Mouse (Mus musculus) lung, postnatal 0 days (tissue): ENCODE measurements around the gene Hoxd13. TPM values are rescaled to one million over a fixed set of nuclear protein-coding genes. Genes with fewer than 3 reads are reported as not detected.
A peak's percentile ranks its signal among the peaks of the same experiment; 100 is the strongest.

Source experiments
- ATAC-seq: fragments of 200-750 bp; cut with Nextera tagmentation; 2 replicates; pipeline ENCODE4 v1.8.0; 2017; ENCODE audit warnings: moderate library complexity
- DNase-seq: peaks from one replicate; pipeline ENCODE4 v3.0.0-alpha.2; 2016; ENCODE audit warnings: low spot score
- H3K27ac ChIP-seq: fragments of 300-500 bp; sonication (generic); 2 replicates; pipeline ENCODE4 v1.5.1; 2014; ENCODE audit warnings: antibody characterized with exemption, mild to moderate bottlenecking, low read length, mixed read lengths
- H3K27me3 ChIP-seq: fragments of 300-500 bp; sonication (generic); replicated peaks from 2 replicates; pipeline ENCODE4 v1.6.1; 2014; ENCODE audit warnings: low read length, mixed read lengths; ENCODE audit not compliant: insufficient read depth
- H3K36me3 ChIP-seq: fragments of 300-500 bp; sonication (generic); 2 replicates; pipeline ENCODE4 v1.6.1; 2014; ENCODE audit warnings: low read length, mixed read lengths; ENCODE audit not compliant: insufficient read depth
- H3K4me1 ChIP-seq: fragments of 300-500 bp; sonication (generic); 2 replicates; pipeline ENCODE4 v1.6.1; 2014; ENCODE audit warnings: antibody characterized with exemption, low read depth, low read length, mixed read lengths; ENCODE audit not compliant: insufficient read depth
- H3K4me2 ChIP-seq: fragments of 300-500 bp; sonication (generic); replicated peaks from 2 replicates; pipeline ENCODE4 v1.6.1; 2014; ENCODE audit warnings: low read depth, mild to moderate bottlenecking, low read length, moderate library complexity, mixed read lengths
- H3K4me3 ChIP-seq: fragments of 300-500 bp; sonication (generic); 2 replicates; pipeline ENCODE4 v1.5.1; 2014; ENCODE audit warnings: low read depth, low read length
- H3K9ac ChIP-seq: fragments of 300-500 bp; sonication (generic); replicated peaks from 2 replicates; pipeline ENCODE4 v1.6.1; 2014; ENCODE audit warnings: low read depth, mild to moderate bottlenecking
- H3K9me3 ChIP-seq: fragments of 300-500 bp; sonication (generic); 2 replicates; pipeline ENCODE4 v1.6.1; 2016; ENCODE audit warnings: low read length, mixed read lengths
- CTCF ChIP-seq: IDR thresholded peaks from 2 replicates; pipeline ENCODE4 v1.5.1; 2016; ENCODE audit warnings: antibody characterized with exemption, mild to moderate bottlenecking
- EP300 ChIP-seq: IDR thresholded peaks from 2 replicates; pipeline ENCODE4 v1.6.1; 2016; ENCODE audit warnings: antibody characterized with exemption, mild to moderate bottlenecking, control low read depth
- WGBS: fragments of 180-500 bp; shearing (Covaris S2); extraction: QIAGEN DNeasy Blood & Tissue Kit; methylation state at CpG from one replicate; pipeline ENCODE4 v1.1.7; 2014; 5-methylcytosine and 5-hydroxymethylcytosine counted together
- polyA plus RNA-seq: library from polyadenylated mRNA; unstranded; fragments of >200 nt; fragmentation: Nextera tagmentation; extraction: Ambion mirVana; gene quantifications from 2 replicates; pipeline ENCODE4 v1.2.1, GENCODE M21; 2015

The Hoxd13 gene
- polyA plus RNA-seq: not detected in 2 replicates

DNA sequence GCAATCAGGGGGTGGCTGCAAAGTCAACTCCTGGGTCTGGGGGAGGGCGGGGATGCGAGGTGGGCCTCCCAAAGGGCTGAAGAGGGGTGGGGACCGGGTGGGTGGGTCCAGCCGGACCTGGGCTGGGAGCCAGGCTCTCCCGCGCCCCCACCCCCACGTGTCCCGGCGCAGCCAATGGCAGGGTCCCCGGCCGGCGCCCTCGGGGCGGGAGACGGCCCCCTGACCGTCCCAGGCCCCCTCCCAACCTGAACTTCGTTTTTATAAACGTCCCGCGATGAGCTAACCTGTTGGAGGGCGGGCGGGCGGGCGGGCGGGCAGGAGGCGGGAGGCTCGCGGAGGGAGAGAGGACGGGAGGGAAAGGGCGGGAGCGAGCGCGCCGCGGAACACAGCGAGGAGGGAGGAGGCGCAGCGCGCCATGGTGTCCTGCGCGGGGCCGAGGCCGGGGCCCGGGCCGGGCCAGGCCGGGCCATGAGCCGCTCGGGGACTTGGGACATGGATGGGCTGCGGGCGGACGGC, at the start of gene Hoxd13:
Hoxd13 (plus strand) TSS at position 469 of the 516 bp plus-strand sequence.
- Histone ChIP-seq H3K36me3 (no peaks in the 10 kb centered on the region), H3K9ac (no peak within 1 kb of the TSS), H3K27ac (no peak within 1 kb of the TSS), H3K27me3 (peaks cover 88% of the 10 kb centered on the region), H3K4me2 (peak within 1 kb of the TSS; percentile 73), H3K9me3 (no peaks in the 10 kb centered on the region), H3K4me3 (peak within 1 kb of the TSS; percentile 35), H3K4me1 (peaks cover 3% of the 10 kb centered on the region)
- DNase-seq: no peak
- peak; percentile 44; the same call in 1 of the 2 replicates for ATAC-seq
- TF ChIP-seq EP300 (no peak), CTCF (no peak)
- 0% methylated on average over 19 of the region's 51 CpGs for WGBS

DNA sequence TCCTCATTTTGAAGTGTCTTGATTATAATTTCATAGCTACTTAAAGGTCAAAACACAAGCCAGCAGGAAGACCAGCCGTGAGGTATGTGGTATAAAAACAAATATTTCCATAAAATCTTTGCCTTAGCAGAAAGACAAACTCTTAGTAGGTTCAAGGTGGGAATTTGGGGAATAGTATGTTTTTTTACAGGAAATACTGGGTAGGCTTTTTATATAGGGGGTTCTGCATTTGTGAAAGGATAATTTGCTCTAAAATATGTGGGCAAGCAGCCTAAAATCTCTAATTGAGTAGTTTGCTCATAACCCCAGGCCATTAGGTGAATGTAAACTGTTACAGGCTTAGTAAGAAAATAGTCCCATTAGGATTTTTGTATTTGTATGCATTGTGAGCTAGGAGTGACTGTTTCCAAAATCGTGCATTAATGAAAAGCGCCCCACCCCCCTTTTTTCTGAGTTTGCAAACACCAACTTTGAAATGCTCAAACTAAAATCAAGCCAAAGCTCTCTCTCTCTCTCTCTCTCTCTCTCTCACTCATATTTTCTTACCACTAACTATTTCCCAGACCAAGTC, 48.3 kb upstream of the Hoxd13 start:
- DNase-seq (no peak), ATAC-seq (no peak)
- no peaks in the 10 kb centered on the region for H3K36me3 ChIP-seq
- no peak overlapping the region for H3K4me2 ChIP-seq
- H3K4me1 ChIP-seq: no peaks in the 10 kb centered on the region
- H3K9ac ChIP-seq: no peak overlapping the region
- TF ChIP-seq EP300: no peak
- TF ChIP-seq CTCF: no peak
- WGBS: 64% methylated on average over 3 of the region's 3 CpGs
- H3K4me3 ChIP-seq: no peak overlapping the region
- H3K27ac ChIP-seq: no peak overlapping the region
- H3K27me3 ChIP-seq: no peaks in the 10 kb centered on the region
- H3K9me3 ChIP-seq: no peaks in the 10 kb centered on the region

DNA sequence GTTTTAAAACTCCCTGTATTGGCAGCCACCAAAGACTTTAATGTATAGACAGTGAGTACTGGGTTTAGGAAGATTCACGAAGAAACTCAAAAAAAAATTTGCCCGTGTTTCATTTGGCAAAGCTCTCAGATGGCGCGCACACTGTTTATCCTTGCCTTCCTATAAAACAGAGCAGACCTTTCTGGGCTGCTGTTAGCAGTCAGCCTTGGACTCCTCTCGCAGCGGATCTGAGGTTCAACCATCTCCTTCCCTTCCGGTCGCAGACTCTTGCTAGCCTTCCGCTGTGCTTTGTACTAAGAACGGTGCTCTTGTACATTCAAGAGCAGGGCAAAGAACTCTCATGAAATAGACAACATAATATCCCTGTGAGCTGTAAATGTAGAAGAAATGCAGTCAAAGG, 47.7 kb upstream of the Hoxd13 start:
- Histone ChIP-seq H3K4me1 (no peaks in the 10 kb centered on the region), H3K36me3 (no peaks in the 10 kb centered on the region), H3K27ac (no peak overlapping the region), H3K9me3 (no peaks in the 10 kb centered on the region), H3K9ac (no peak overlapping the region), H3K27me3 (no peaks in the 10 kb centered on the region), H3K4me2 (no peak overlapping the region), H3K4me3 (no peak overlapping the region)
- TF ChIP-seq EP300: no peak
- no peak for TF ChIP-seq CTCF
- WGBS: 73% methylated on average over 10 of the region's 10 CpGs
- no peak for DNase-seq
- no peak for ATAC-seq

DNA sequence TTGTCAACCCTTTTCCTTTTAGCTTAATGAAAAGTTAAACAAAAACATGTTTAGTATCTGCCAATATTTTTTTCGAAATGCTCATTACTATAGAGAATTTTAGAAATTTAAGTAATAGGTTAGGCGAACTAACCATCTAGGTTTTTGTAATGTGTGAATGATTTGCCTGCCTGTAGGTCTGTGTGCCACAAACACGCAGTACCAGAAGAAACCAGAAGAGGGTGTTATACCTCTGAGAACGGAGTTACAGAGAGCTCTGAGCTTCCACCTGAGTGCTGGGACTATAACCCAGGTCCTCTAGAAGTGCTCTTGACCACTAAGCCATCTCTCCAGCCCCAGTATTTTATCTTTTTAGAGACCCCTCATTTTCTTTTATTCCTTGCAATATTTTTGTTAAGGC, 32.7 kb upstream of the Hoxd13 start:
- H3K4me2 ChIP-seq: no peak overlapping the region
- no peak overlapping the region for H3K27ac ChIP-seq
- no peak overlapping the region for H3K4me3 ChIP-seq
- no peaks in the 10 kb centered on the region for H3K9me3 ChIP-seq
- no peak for DNase-seq
- TF ChIP-seq EP300: no peak
- no peaks in the 10 kb centered on the region for H3K27me3 ChIP-seq
- ATAC-seq: no peak
- no peaks in the 10 kb centered on the region for H3K4me1 ChIP-seq
- WGBS: 67% methylated on average over 4 of the region's 4 CpGs
- no peaks in the 10 kb centered on the region for H3K36me3 ChIP-seq
- no peak overlapping the region for H3K9ac ChIP-seq

DNA sequence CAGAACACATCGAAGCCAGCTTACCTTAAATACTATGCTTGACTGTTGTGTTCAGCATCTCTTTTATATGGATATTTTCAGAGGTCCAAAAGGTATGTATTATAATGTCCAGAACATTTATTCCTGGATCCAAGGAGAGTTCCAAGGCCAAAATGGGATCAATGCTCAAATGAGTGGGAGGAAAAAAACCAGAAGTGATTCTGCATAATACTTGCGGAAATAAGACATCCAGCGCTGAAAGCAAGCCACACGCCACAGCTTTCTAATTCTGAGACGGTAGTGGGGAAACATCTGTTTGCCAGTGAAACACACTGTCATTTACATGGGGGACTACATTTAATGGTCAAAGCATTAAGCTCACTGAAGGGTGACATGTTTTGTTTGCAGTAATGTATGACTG, 25.7 kb upstream of the Hoxd13 start:
- TF ChIP-seq CTCF: no peak
- TF ChIP-seq EP300: no peak
- H3K9ac ChIP-seq: no peak overlapping the region
- no peak overlapping the region for H3K4me3 ChIP-seq
- ATAC-seq (no peak), DNase-seq (no peak)
- WGBS: 74% methylated on average over 5 of the region's 5 CpGs
- H3K27me3 ChIP-seq: peaks cover 20% of the 10 kb centered on the region
- H3K4me1 ChIP-seq: no peaks in the 10 kb centered on the region
- H3K4me2 ChIP-seq: no peak overlapping the region
- no peaks in the 10 kb centered on the region for H3K9me3 ChIP-seq
- no peak overlapping the region for H3K27ac ChIP-seq
- no peaks in the 10 kb centered on the region for H3K36me3 ChIP-seq

DNA sequence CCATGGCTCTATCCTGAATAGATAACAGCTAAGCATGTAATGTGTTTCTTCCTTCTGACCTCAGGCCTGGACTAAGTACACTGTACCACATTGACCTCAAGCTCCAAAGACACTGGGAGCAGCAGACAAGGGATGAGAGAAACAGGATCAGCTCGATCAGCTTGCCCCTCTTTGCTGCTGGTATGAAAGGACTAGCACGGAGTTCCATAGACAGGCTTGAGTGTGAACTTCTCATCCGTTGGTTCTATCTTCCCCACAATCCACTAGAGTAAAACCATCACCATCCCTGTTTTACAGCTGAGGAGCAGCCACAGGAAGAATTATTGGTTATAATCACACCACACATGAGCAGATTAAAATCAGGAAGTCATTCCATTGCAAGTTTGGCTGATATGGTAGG, 22.5 kb upstream of the Hoxd13 start:
- ATAC-seq: no peak
- Histone ChIP-seq H3K36me3 (no peaks in the 10 kb centered on the region), H3K27me3 (peaks cover 49% of the 10 kb centered on the region), H3K27ac (no peak overlapping the region), H3K4me3 (no peak overlapping the region), H3K4me1 (no peaks in the 10 kb centered on the region), H3K9me3 (no peaks in the 10 kb centered on the region), H3K9ac (no peak overlapping the region), H3K4me2 (no peak overlapping the region)
- TF ChIP-seq EP300 (no peak), CTCF (no peak)
- WGBS: 79% methylated on average over 3 of the region's 3 CpGs
- no peak for DNase-seq
